Mouse (Mus musculus) C2C12 (cell line): ENCODE measurements around the gene Susd1.

ENCODE experiments used
- CTCF ChIP-seq: IDR thresholded peaks from one replicate; pipeline ENCODE4 v1.5.1; 2011; ENCODE audit not compliant: control insufficient read depth, insufficient read depth, insufficient read length
- MAX ChIP-seq: IDR thresholded peaks from one replicate; pipeline ENCODE4 v1.6.1; 2011; ENCODE audit warnings: mild to moderate bottlenecking, control low read depth
- MYOD1 ChIP-seq: IDR thresholded peaks from one replicate; pipeline ENCODE4 v1.6.1; 2011; ENCODE audit warnings: low read depth; ENCODE audit not compliant: control insufficient read depth, insufficient read length
- MYOG ChIP-seq: IDR thresholded peaks from one replicate; pipeline ENCODE4 v1.6.1; 2011; ENCODE audit not compliant: control insufficient read depth, insufficient read length; ENCODE audit errors: extremely low read depth

DNA sequence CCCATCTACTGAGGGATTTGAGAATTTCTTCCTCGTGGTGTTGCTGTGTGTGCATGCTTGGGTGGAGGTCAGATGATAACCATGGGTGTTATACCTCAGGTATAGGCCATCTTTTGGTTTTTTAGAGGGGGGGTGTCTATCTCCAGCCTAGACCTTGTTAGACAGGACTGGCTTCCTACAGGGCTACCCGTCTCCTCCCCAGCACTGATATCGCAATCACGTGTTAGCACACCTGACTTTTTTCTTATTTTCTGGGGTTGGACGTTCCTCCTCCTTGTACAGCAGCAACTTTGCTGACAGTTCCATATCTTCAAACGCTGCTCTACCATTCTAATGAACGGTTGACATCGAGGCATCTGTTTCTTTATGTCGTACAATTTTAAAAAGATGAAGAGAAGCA lies 160.5 kb downstream of the Susd1 start:
- TF ChIP-seq CTCF (no peak), MYOD1 (no peak), MYOG (no peak), MAX (no peak)
